Mouse (Mus musculus): ENCODE results near the gene Gm28305.

- no peak for TF ChIP-seq CTCF (conservative IDR thresholded peaks at IDR 0.05 in 1 of 2, IDR thresholded peaks at IDR 0.05 in 1 of 2; ENCODE audit: low read depth in 2 of 2, low read length in 2 of 2)
- TF ChIP-seq EP300 (IDR thresholded peaks at IDR 0.05; ENCODE audit: low read length), result 0 out of 2 replicates have a peak, but pooled peaks have one; percentile 40
- TF ChIP-seq ZNF384 (IDR thresholded peaks at IDR 0.05; ENCODE audit: low read depth, low read length), result 0 out of 2 replicates have a peak, but pooled peaks have one; percentile 26
- TF ChIP-seq MAX (IDR thresholded peaks at IDR 0.05; ENCODE audit: low read length), result no peak
- TF ChIP-seq PAX5 (IDR thresholded peaks at IDR 0.05; ENCODE audit: low read length), result no peak
- TF ChIP-seq RCOR1 (conservative IDR thresholded peaks at IDR 0.05; ENCODE audit: low read depth, low read length), result 0 out of 2 replicates have a peak, but pooled peaks have one; percentile 34
- no peak for TF ChIP-seq E2F4 (IDR thresholded peaks at IDR 0.05; ENCODE audit: insufficient replicate concordance, low read depth, low read length)
- TF ChIP-seq NELFE (IDR thresholded peaks at IDR 0.05; ENCODE audit: low read depth, low read length), result no peak
- no peak for TF ChIP-seq NRF1 (IDR thresholded peaks at IDR 0.05; ENCODE audit: low read depth, low read length)
- no peak; the same call in 1 of the 2 replicates for TF ChIP-seq ETS1 (conservative IDR thresholded peaks at IDR 0.05; ENCODE audit: low read depth, low read length)
- TF ChIP-seq POLR2A (IDR thresholded peaks at IDR 0.05; ENCODE audit: low read depth, low read length), result no peak
Measured at GRCm38 (mm10) chr9:104102901-104103300, 62.4 kb downstream of the Gm28305 start.
